Mouse (Mus musculus) forebrain, embryonic 10.5 days (tissue): ENCODE data around the gene Hdgfl2. TPM values are rescaled to one million over a fixed set of nuclear protein-coding genes. Genes with fewer than 3 reads are reported as not detected.
"Not testable (repeated sequence)": the region's sequence is repeated elsewhere in the genome, so short reads cannot be mapped to it uniquely, and the experiment has no call there.

ENCODE experiments used
- DNase-seq: peaks from one replicate; pipeline ENCODE4 v3.0.0-alpha.2; 2017; ENCODE audit warnings: low spot score; ENCODE audit errors: extremely low spot score
- H3K27ac ChIP-seq: fragments of 300-500 bp; sonication (generic); 2 replicates; pipeline ENCODE4 v1.5.1; 2016; ENCODE audit warnings: mild to moderate bottlenecking
- H3K27me3 ChIP-seq: fragments of 300-500 bp; sonication (generic); 2 replicates; pipeline ENCODE4 v1.6.1; 2016; ENCODE audit warnings: mild to moderate bottlenecking; ENCODE audit not compliant: poor library complexity, severe bottlenecking
- H3K36me3 ChIP-seq: fragments of 300-500 bp; sonication (generic); replicated peaks from 2 replicates; pipeline ENCODE4 v1.6.1; 2016; ENCODE audit warnings: mild to moderate bottlenecking, moderate library complexity
- H3K4me1 ChIP-seq: fragments of 300-500 bp; sonication (generic); 2 replicates; pipeline ENCODE4 v1.6.1; 2016
- H3K4me3 ChIP-seq: fragments of 300-500 bp; sonication (generic); 2 replicates; pipeline ENCODE4 v1.5.1; 2016; ENCODE audit warnings: mild to moderate bottlenecking, moderate library complexity
- H3K9me3 ChIP-seq: fragments of 300-500 bp; sonication (generic); 2 replicates; pipeline ENCODE4 v1.6.1; 2016; ENCODE audit warnings: mild to moderate bottlenecking, moderate library complexity
- WGBS: fragments of 180-500 bp; shearing (Covaris S2); methylation state at CpG from one replicate; pipeline ENCODE4 v1.1.7; 2016; 5-methylcytosine and 5-hydroxymethylcytosine counted together
- polyA plus RNA-seq: library from polyadenylated mRNA; unstranded; fragments of >200 nt; fragmentation: Nextera tagmentation; extraction: Ambion mirVana; gene quantifications from 2 replicates; pipeline ENCODE4 v1.2.1, GENCODE M21; 2016

Hdgfl2 gene
- polyA plus RNA-seq, 1 experiment from 2014 or later, result 188 TPM

DNA sequence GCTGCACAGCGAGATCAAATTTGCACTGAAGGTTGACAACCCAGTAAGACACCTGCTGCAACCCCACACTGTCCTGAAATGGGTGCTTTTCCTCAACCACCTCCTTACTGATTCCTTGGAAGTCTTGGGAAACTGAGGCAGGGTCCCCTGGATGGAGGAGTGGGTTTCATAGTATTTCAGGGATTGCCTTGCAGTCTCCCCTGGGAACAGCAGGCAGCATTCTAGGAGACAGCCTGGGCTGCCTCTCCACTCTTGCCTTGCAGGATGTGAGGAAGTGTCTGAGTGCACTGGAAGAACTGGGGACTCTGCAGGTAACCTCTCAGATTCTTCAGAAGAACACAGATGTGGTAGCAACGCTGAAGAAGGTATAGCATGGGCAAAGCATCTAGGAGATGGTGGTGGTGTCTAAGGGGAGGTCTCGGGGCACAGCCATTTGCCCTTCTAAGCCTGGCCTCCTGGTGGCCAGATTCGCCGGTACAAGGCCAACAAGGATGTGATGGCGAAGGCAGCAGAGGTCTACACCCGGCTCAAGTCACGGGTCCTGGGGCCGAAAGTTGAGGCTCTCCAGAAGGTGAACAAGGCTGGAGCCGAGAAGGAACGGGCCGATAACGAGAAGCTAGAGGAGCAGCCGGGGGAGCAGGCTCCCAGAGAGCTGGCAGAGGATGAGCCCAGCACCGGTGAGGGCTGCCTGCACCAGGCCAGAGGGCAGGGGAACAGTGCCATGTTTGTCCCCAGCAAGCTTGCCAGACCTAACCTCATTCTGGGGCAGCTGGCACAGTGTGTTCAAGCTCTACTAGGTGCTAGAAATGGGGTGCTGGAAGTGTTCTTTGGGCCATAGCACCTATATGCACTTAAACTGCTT lies 19.5 kb downstream of the Hdgfl2 start:
- peaks cover 98% of the 10 kb centered on the region for H3K36me3 ChIP-seq
- WGBS, result 92% methylated on average over 15 of the region's 15 CpGs
- no peak for DNase-seq
- no peaks in the 10 kb centered on the region for H3K27me3 ChIP-seq
- H3K4me3 ChIP-seq, result no peak overlapping the region
- no peaks in the 10 kb centered on the region for H3K4me1 ChIP-seq
- no peak overlapping the region for H3K27ac ChIP-seq
- H3K9me3 ChIP-seq, result no peaks in the 10 kb centered on the region

DNA sequence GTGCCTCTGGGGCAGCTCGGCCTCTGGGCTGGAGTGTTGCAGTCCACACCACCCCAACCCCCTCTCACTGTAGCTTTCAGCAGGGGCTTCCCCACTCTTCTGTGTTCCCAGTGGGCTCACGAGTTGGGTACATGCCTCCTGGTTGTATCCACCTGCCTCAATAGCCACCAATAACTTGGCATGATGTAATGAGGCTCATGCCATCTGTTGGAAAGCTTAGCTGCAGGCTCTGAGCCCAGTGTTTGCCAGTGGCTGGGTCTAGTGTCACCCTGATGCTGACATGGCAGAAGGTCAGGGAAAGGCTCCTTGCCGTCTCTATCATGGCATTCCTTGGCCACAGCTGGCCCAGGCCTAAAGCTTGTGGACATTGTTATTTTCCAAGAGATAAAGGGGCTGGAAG lies 21.4 kb downstream of the Hdgfl2 start:
- no peaks in the 10 kb centered on the region for H3K27me3 ChIP-seq
- H3K27ac ChIP-seq, result no peak overlapping the region
- DNase-seq, result no peak
- H3K9me3 ChIP-seq, result no peaks in the 10 kb centered on the region
- WGBS, result 94% methylated on average over 3 of the region's 3 CpGs
- H3K36me3 ChIP-seq, result peaks cover 84% of the 10 kb centered on the region
- H3K4me1 ChIP-seq, result no peaks in the 10 kb centered on the region
- H3K4me3 ChIP-seq, result no peak overlapping the region

DNA sequence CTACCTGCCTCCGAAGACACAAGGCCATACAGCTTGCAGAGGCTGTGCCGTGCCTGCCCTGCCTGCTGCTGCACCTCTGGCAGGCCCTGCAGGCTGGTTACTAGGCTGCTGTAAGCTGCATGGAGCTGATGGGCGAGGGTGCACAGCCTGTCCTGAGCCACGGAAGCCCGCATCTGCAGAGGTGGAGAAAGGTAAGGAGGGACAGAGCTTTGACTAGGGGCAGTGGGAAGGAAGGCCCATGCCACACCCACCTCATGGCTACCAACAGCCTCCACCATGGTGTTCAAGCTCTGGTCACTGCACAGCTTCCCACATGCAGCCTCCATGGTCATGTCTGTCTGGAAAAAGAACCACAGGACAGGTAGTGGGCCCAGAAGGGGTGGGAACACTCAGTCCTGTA lies 22.7 kb downstream of the Hdgfl2 start:
- Histone ChIP-seq H3K4me1 (no peaks in the 10 kb centered on the region), H3K9me3 (no peaks in the 10 kb centered on the region), H3K36me3 (peaks cover 71% of the 10 kb centered on the region), H3K27me3 (no peaks in the 10 kb centered on the region), H3K4me3 (no peak overlapping the region), H3K27ac (no peak overlapping the region)
- no peak for DNase-seq
- WGBS, result 86% methylated on average over 5 of the region's 5 CpGs

DNA sequence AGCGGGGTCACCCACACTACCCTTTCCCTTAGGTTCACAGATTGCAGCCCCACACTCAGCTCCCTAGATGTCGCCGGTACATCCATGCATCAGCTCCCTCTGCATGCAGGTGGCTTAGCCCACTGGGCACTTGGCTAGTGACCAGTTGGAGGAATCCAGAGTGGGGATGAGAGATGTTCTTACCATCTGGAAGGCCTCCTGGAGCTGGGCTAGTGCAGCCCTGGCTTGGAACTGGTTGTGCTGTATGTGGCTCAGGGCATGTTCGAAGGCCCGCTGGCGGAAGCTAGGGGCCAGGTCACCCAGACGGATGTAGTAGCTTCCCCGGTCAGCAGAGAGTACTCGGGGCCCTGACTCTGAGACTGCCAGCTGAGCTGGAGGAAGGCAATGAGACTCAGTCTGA lies 23.5 kb downstream of the Hdgfl2 start:
- no peak overlapping the region for H3K27ac ChIP-seq
- H3K4me1 ChIP-seq, result no peaks in the 10 kb centered on the region
- H3K27me3 ChIP-seq, result no peaks in the 10 kb centered on the region
- no peaks in the 10 kb centered on the region for H3K9me3 ChIP-seq
- peaks cover 63% of the 10 kb centered on the region for H3K36me3 ChIP-seq
- no peak for DNase-seq
- WGBS, result 95% methylated on average over 9 of the region's 9 CpGs
- H3K4me3 ChIP-seq, result no peak overlapping the region

GRCm38 (mm10) chr17:56103465-56104285 lies 24.2 kb downstream of the Hdgfl2 start:
- 96% methylated on average over 8 of the region's 8 CpGs for WGBS
- no peaks in the 10 kb centered on the region for H3K9me3 ChIP-seq
- no peak for DNase-seq
- no peaks in the 10 kb centered on the region for H3K4me1 ChIP-seq
- peaks cover 57% of the 10 kb centered on the region for H3K36me3 ChIP-seq
- H3K4me3 ChIP-seq, result no peak overlapping the region
- H3K27ac ChIP-seq, result no peak overlapping the region
- H3K27me3 ChIP-seq, result no peaks in the 10 kb centered on the region

GRCm38 (mm10) chr17:56104821-56105220 lies 25.4 kb downstream of the Hdgfl2 start:
- WGBS, result 95% methylated on average over 3 of the region's 5 CpGs
- H3K4me3 ChIP-seq, result not testable (repeated sequence)
- H3K36me3 ChIP-seq, result peaks cover 47% of the 10 kb centered on the region

DNA sequence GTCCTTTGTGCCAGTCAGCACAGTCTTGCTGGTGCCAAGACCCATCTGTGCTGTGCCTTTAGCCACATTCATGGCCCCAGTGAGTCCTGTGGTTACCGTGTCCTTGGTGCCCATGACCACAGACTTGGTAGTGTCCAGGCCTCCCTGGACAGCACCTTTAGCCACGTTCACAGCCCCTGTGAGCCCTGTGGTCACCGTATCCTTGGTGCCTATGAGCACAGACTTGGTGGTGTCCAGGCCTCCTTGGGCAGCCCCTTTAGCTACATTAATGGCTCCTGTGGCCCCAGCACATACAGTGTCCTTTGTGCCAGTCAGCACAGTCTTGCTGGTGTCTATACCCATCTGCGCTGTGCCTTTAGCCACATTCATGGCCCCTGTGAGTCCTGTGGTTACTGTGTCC lies 27.0 kb downstream of the Hdgfl2 start:
- not testable (repeated sequence) for H3K4me3 ChIP-seq, H3K27me3 ChIP-seq, H3K9me3 ChIP-seq, H3K27ac ChIP-seq, DNase-seq, H3K4me1 ChIP-seq
- 93% methylated on average over 4 of the region's 4 CpGs for WGBS
- H3K36me3 ChIP-seq, result peaks cover 31% of the 10 kb centered on the region

More at GRCm38 (mm10) chr17:56104821-56105220, 25.4 kb downstream of the Hdgfl2 start:
- not testable (repeated sequence) for H3K9me3 ChIP-seq, DNase-seq, H3K27ac ChIP-seq, H3K27me3 ChIP-seq, H3K4me1 ChIP-seq

DNA sequence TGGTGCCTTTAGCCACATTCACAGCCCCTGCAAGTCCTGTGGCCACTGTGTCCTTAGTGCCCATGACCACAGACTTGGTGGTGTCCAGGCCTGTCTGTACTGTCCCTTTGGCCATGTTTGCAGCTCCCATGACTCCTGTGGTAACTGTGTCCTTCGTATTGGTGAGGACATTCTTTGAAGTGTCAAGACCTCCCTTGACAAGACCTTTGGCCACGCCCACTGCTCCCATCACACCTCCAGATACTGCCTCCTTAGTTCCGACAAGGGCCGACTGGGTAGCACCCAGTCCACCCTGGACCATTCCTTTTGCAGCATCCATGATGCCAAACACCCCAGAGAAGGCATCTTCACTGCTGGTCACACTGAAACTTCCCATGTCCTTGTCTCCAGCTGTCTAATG lies 27.5 kb downstream of the Hdgfl2 start:
- no peaks in the 10 kb centered on the region for H3K4me1 ChIP-seq
- no peaks in the 10 kb centered on the region for H3K9me3 ChIP-seq
- H3K4me3 ChIP-seq, result no peak overlapping the region
- peaks cover 25% of the 10 kb centered on the region for H3K36me3 ChIP-seq
- DNase-seq, result no peak
- no peaks in the 10 kb centered on the region for H3K27me3 ChIP-seq
- no peak overlapping the region for H3K27ac ChIP-seq
- 86% methylated on average over 4 of the region's 4 CpGs for WGBS

DNA sequence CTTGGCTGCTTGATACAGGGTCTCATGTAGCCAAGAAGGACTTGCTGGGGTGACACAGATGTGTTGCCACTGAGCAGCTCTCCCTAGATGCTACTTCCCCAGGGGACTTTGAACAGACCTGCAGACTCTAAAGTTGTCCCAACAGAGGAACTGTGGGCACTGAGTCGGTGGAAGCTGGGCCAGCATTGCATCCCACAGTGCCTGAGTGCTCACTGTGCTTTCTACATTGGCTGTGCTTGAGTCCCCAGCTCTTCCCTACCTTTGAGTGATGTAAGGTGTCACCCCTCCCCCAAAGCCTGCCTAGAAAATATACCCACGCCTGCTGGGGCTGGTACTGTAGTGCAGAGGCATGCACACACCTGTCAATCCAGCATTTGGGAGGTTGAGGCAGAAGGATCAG lies 28.3 kb downstream of the Hdgfl2 start:
- peaks cover under 1% of the 10 kb centered on the region for H3K4me1 ChIP-seq
- no peak overlapping the region for H3K27ac ChIP-seq
- H3K4me3 ChIP-seq, result no peak overlapping the region
- 75% methylated on average over 2 of the region's 2 CpGs for WGBS
- H3K36me3 ChIP-seq, result peaks cover 20% of the 10 kb centered on the region
- H3K9me3 ChIP-seq, result no peaks in the 10 kb centered on the region
- no peaks in the 10 kb centered on the region for H3K27me3 ChIP-seq
- no peak for DNase-seq

DNA sequence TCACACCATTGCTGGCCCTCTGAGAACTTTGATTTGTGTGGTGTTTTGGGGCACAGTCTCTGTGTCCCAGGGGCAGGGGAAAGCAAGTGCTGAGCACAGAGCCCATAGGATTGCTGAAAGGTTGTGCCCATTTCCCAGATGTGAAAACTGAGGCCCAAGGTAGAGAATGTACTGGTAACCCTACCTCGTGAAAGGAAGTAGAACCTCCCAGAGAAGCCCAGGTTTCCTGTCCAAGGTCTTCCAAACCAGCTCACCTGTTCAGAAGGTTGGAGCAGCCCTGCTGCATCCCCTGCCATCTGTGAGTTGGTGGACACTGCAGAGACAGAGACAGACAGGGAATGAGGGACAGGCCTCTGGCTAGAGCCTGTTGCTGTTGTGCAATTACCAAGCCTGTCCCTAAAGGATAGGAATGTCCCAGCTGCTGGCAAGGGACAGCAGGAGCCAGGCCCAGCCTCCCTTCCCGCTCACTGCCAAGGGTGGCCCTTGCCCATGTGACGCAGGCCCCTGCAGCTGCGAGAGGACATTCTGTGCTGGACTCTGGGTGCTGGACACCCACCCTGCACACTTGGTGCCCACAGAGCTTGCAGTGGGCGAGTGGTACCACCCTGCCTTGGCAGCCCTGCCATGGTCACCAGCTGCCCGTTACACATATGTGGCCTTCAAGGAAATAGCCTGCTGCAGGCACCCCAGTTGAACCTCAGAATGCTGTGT lies 29.1 kb downstream of the Hdgfl2 start:
- Histone ChIP-seq H3K27me3 (no peaks in the 10 kb centered on the region), H3K27ac (no peak overlapping the region), H3K36me3 (peaks cover 13% of the 10 kb centered on the region), H3K9me3 (no peaks in the 10 kb centered on the region), H3K4me3 (no peak overlapping the region), H3K4me1 (peaks cover 6% of the 10 kb centered on the region)
- 85% methylated on average over 6 of the region's 6 CpGs for WGBS
- DNase-seq, result no peak

- Histone ChIP-seq H3K36me3 (peaks cover 5% of the 10 kb centered on the region; the same call in 1 of the 2 replicates), H3K9me3 (no peaks in the 10 kb centered on the region), H3K4me1 (peaks cover 6% of the 10 kb centered on the region), H3K4me3 (no peak within 1 kb of the TSS), H3K27me3 (no peaks in the 10 kb centered on the region), H3K27ac (no peak within 1 kb of the TSS)
- 62% methylated on average over 10 of the region's 10 CpGs for WGBS
- no peak for DNase-seq
These were observed 30.0 kb downstream of the Hdgfl2 start, which contains the start of gene Plin4 for GRCm38 (mm10) chr17:56109219-56110051. Gene Plin4 (minus strand): TSS chr17:56109803.

DNA sequence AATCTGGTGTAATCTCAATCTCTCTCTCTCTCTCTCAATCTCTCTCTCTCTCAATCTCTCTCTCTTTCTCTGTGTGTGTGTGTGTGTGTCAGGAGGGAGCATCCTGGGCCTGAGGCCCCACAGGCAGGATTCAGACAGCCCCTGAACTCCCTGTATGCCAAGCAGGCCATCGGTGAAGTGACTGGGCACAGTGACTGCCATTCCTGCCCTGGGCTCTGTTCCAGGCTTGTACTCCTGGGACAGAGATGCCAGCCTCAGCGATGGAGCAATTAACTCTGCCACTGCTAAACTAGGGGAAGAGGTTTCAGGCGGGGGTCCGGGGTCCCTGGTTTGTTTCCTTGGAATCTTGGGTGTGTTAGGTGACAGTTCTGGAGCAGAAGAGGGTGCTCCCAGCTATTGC lies 31.1 kb downstream of the Hdgfl2 start:
- Histone ChIP-seq H3K36me3 (peaks cover 5% of the 10 kb centered on the region; the same call in 1 of the 2 replicates), H3K27ac (no peak overlapping the region), H3K27me3 (no peaks in the 10 kb centered on the region; the same call in 1 of the 2 replicates), H3K4me1 (peaks cover 6% of the 10 kb centered on the region), H3K4me3 (no peak overlapping the region), H3K9me3 (no peaks in the 10 kb centered on the region)
- DNase-seq, result no peak
- 78% methylated on average over 4 of the region's 4 CpGs for WGBS
